Mouse (Mus musculus) yolk sac, embryonic 10.5 days (tissue): ENCODE measurements around the gene Dapk3.

Source experiments
- DNase-seq: peaks from one replicate; pipeline ENCODE4 v3.0.0-alpha.2; 2017; ENCODE audit warnings: low spot score

Gene Dapk3

GRCm38 (mm10) chr10:81240876-81241275 is 58.1 kb downstream of the Dapk3 start:
- DNase-seq: no peak

DNA sequence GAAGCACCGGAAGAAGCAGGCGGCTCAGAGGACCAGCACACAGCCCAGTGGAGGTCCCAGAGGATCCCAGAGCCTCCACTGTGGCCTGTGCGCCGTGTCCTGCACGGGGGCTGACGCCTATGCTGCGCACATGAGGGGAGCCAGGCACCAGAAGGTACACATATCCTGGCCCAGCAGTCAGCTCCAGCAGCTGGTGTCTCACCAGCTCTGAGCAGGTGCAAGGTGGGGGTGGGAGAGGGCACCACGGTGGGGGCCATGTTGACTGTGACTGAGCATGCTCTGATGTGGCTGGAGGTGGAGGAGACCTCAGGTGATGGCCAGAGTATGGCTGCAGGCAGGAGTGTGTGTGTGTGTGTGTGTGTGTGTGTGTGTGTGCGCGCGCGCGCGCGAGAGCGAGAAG is 59.2 kb downstream of the Dapk3 start:
- no peak for DNase-seq
